28 mouse cellular contexts compared by ENCODE assay signal in genomic region chr10:54026101-54026500, GRCm38 (mm10). TPM values are rescaled to one million over a fixed set of nuclear protein-coding genes. Genes with fewer than 3 reads are reported as not detected.
DNase-seq lines count a peak whose midpoint lies in the region; ATAC-seq and TF ChIP-seq lines count a peak whose summit lies in the region.
"Had no signal": no experiment of that assay in that cellular context is flagged by ENCODE, and none has a peak within 500 bp of the region (broad histone marks: within the 10 kb centered on the region; RNA-seq: fewer than 3 reads in every experiment).

No protein-coding gene starts in this region.

- in situ Hi-C loops in CH12.LX (cut with MboI; ENCODE audit: low pct_ligation_motif_present, low pct_unique_long_range_greater_than_20kb, low sequenced_read_pairs), result no loop called here

- no peaks in the 10 kb centered on the region for H3K27me3 ChIP-seq in liver, embryonic 13.5 days
- H3K27me3 ChIP-seq in CH12.LX (replicated peaks), result no peaks in the 10 kb centered on the region
- no peaks in the 10 kb centered on the region for H3K27me3 ChIP-seq in liver, postnatal 0 days (ENCODE audit: insufficient read depth, low read length)
- no peaks in the 10 kb centered on the region for H3K27me3 ChIP-seq in forebrain, embryonic 14.5 days (replicated peaks; ENCODE audit: control insufficient read depth, insufficient read depth, low read length)
- H3K27me3 ChIP-seq: embryonic facial prominence, embryonic 13.5 days; forebrain, embryonic 13.5 days; heart, embryonic 13.5 days had no signal

- no peak for TF ChIP-seq EP300 in CH12.LX (IDR thresholded peaks at IDR 0.05; ENCODE audit: low read length)
- TF ChIP-seq EP300 in liver, postnatal 0 days (IDR thresholded peaks at IDR 0.05; ENCODE audit: low read depth), result peak; percentile 58; the same call in 1 of the 2 replicates

- no peak for TF ChIP-seq RAD21 in CH12.LX (IDR thresholded peaks at IDR 0.05; ENCODE audit: low read depth, low read length)

- WGBS in liver, embryonic 13.5 days (ENCODE audit: insufficient replicate concordance), result 54% methylated on average over 4 of the region's 4 CpGs
- 67% methylated on average over 4 of the region's 4 CpGs for WGBS in liver, postnatal 0 days (ENCODE audit: insufficient replicate concordance)
- 90% methylated on average over 4 of the region's 4 CpGs for WGBS in forebrain, embryonic 14.5 days

- ATAC-seq in liver, embryonic 13.5 days (ENCODE audit: low read depth), result peak; percentile 45; the same call in 1 of the 2 replicates
- no peak for ATAC-seq in liver, postnatal 0 days
- no peak for ATAC-seq in forebrain, embryonic 14.5 days
- ATAC-seq: forebrain, embryonic 13.5 days; forebrain, postnatal 0 days; hindbrain, postnatal 0 days had no signal

- peaks cover 30% of the 10 kb centered on the region for H3K4me1 ChIP-seq in liver, embryonic 13.5 days (replicated peaks)
- H3K4me1 ChIP-seq in CH12.LX (ENCODE audit: control insufficient read depth in 1 of 2, insufficient read depth in 2 of 2), result peaks cover 3 to 54% of the 10 kb centered on the region in 2 experiments; a peak in 3 of 4 replicates
- H3K4me1 ChIP-seq in liver, postnatal 0 days (ENCODE audit: insufficient read depth), result no peaks in the 10 kb centered on the region; the same call in 1 of the 2 replicates
- H3K4me1 ChIP-seq in forebrain, embryonic 14.5 days (ENCODE audit: control insufficient read depth, insufficient read depth, low read length), result no peaks in the 10 kb centered on the region
- H3K4me1 ChIP-seq: embryonic facial prominence, embryonic 10.5 days; embryonic facial prominence, embryonic 13.5 days; forebrain, embryonic 10.5 days; forebrain, embryonic 13.5 days had no signal

- TF ChIP-seq POLR2A in CH12.LX (IDR thresholded peaks at IDR 0.05; ENCODE audit: low read depth, low read length), result no peak

- H3K4me3 ChIP-seq in liver, embryonic 13.5 days (replicated peaks), result no peak overlapping the region
- no peak overlapping the region for H3K4me3 ChIP-seq in CH12.LX (replicated peaks in 1 of 3; ENCODE audit: low read depth in 2 of 3, low read length in 2 of 3, poor library complexity in 1 of 3)
- H3K4me3 ChIP-seq in liver, postnatal 0 days (ENCODE audit: low read depth, low read length), result no peak overlapping the region
- H3K4me3 ChIP-seq in forebrain, embryonic 14.5 days (ENCODE audit: low read depth, low read length), result no peak overlapping the region
- H3K4me3 ChIP-seq: embryonic facial prominence, embryonic 10.5 days; embryonic facial prominence, embryonic 13.5 days; forebrain, embryonic 10.5 days; forebrain, embryonic 13.5 days; gastrocnemius, adult 2 months; heart, embryonic 10.5 days; heart, embryonic 13.5 days had no signal

- no peak overlapping the region for H3K4me2 ChIP-seq in liver, embryonic 13.5 days
- H3K4me2 ChIP-seq in CH12.LX (ENCODE audit: insufficient read depth, low read depth, poor library complexity, severe bottlenecking), result peak overlapping the region; percentile 47
- H3K4me2 ChIP-seq in liver, postnatal 0 days (ENCODE audit: low read depth, low read length), result no peak overlapping the region
- H3K4me2 ChIP-seq in forebrain, embryonic 14.5 days (ENCODE audit: low read length), result no peak overlapping the region
- H3K4me2 ChIP-seq: embryonic facial prominence, embryonic 13.5 days; forebrain, embryonic 13.5 days; heart, embryonic 13.5 days; hindbrain, embryonic 14.5 days had no signal

- peaks cover 35% of the 10 kb centered on the region for H3K36me3 ChIP-seq in liver, embryonic 13.5 days
- H3K36me3 ChIP-seq in CH12.LX (replicated peaks in 1 of 2; ENCODE audit: control insufficient read depth in 1 of 2, insufficient read depth in 1 of 2, low read length in 1 of 2), result peaks cover 48 to 71% of the 10 kb centered on the region in 2 experiments
- H3K36me3 ChIP-seq in liver, postnatal 0 days (replicated peaks; ENCODE audit: insufficient read depth, low read length), result peaks cover 28% of the 10 kb centered on the region
- no peaks in the 10 kb centered on the region for H3K36me3 ChIP-seq in forebrain, embryonic 14.5 days (ENCODE audit: control insufficient read depth, insufficient read depth, low read length)
- H3K36me3 ChIP-seq: embryonic facial prominence, embryonic 10.5 days; embryonic facial prominence, embryonic 13.5 days; forebrain, embryonic 10.5 days had no signal

- no peak for TF ChIP-seq CTCF in CH12.LX (conservative IDR thresholded peaks at IDR 0.05 in 1 of 2, IDR thresholded peaks at IDR 0.05 in 1 of 2; ENCODE audit: low read depth in 2 of 2, low read length in 2 of 2)
- TF ChIP-seq CTCF in liver, postnatal 0 days (IDR thresholded peaks at IDR 0.05; ENCODE audit: low read depth), result no peak

- no peak for DNase-seq in liver, embryonic 13.5 days
- DNase-seq in liver (no peak), CH12.LX (ENCODE audit: extremely low read depth) (no peak)
- DNase-seq in liver, postnatal 0 days, result no peak
- no peak for DNase-seq in urinary bladder, adult 18-20 months (ENCODE audit: low spot score in 2 of 2)
- no peak for DNase-seq in forebrain, embryonic 14.5 days (ENCODE audit: low spot score)
- DNase-seq: adrenal gland, adult 2 months; adrenal gland, postnatal 14 days; B cell, adult 2 months; cerebellum, adult 11 months; cerebellum, adult 8-10 months; cerebellum, postnatal 10 days; cerebellum, postnatal 36 days; embryo, embryonic 11 days; forebrain, postnatal 0 days; gastrocnemius, adult 2 months; gastrocnemius, postnatal 14 days; heart, adult 11 months; heart, postnatal 14 days; heart, postnatal 4 days had no signal

- no peaks in the 10 kb centered on the region for H3K9me3 ChIP-seq in liver, embryonic 13.5 days (replicated peaks)
- peaks cover 7% of the 10 kb centered on the region for H3K9me3 ChIP-seq in CH12.LX (replicated peaks; ENCODE audit: low read length)
- no peaks in the 10 kb centered on the region for H3K9me3 ChIP-seq in liver, postnatal 0 days (ENCODE audit: low read length)
- no peaks in the 10 kb centered on the region for H3K9me3 ChIP-seq in forebrain, embryonic 14.5 days (replicated peaks; ENCODE audit: control insufficient read depth, low read length)
- H3K9me3 ChIP-seq: embryonic facial prominence, embryonic 10.5 days; embryonic facial prominence, embryonic 13.5 days; forebrain, embryonic 10.5 days; forebrain, embryonic 13.5 days; heart, embryonic 10.5 days; heart, embryonic 13.5 days had no signal

- dilution Hi-C loops in CH12.LX (cut with MboI; ENCODE audit: extremely low pct_ligation_motif_present, extremely low pct_unique_long_range_greater_than_20kb, low sequenced_read_pairs), result no loop called here

- 0 out of 2 replicates have a peak overlapping the region, but pooled peaks have one; percentile 13 for H3K9ac ChIP-seq in liver, embryonic 13.5 days
- peak overlapping the region; percentile 40 for H3K9ac ChIP-seq in CH12.LX (ENCODE audit: insufficient read depth, low read depth)
- H3K9ac ChIP-seq in liver, postnatal 0 days (replicated peaks), result no peak overlapping the region
- no peak overlapping the region for H3K9ac ChIP-seq in forebrain, embryonic 14.5 days (ENCODE audit: low read length)
- H3K9ac ChIP-seq: embryonic facial prominence, embryonic 13.5 days; forebrain, embryonic 13.5 days; forebrain, postnatal 0 days; heart, embryonic 13.5 days; hindbrain, embryonic 14.5 days had no signal

- H3K27ac ChIP-seq in liver, embryonic 13.5 days, result peak overlapping the region; percentile 34
- peak overlapping the region; percentile 98 for H3K27ac ChIP-seq in CH12.LX (ENCODE audit: insufficient read depth, low read depth)
- no peak overlapping the region for H3K27ac ChIP-seq in liver, postnatal 0 days (ENCODE audit: low read depth)
- H3K27ac ChIP-seq in forebrain, embryonic 14.5 days (ENCODE audit: low read depth, low read length), result no peak overlapping the region
- H3K27ac ChIP-seq: embryonic facial prominence, embryonic 10.5 days; embryonic facial prominence, embryonic 13.5 days; forebrain, embryonic 10.5 days; forebrain, embryonic 13.5 days; gastrocnemius, adult 2 months; heart, embryonic 10.5 days; hindbrain, embryonic 14.5 days; hindbrain, postnatal 0 days had no signal

- H3K79me2 ChIP-seq in CH12.LX (replicated peaks; ENCODE audit: control insufficient read depth, extremely low read depth, insufficient read depth, poor library complexity, severe bottlenecking), result peaks cover 58% of the 10 kb centered on the region

TF ChIP-seq in CH12.LX, 34 proteins besides CTCF, POLR2A, EP300 and RAD21:
- TF ChIP-seq SMC3 (IDR thresholded peaks at IDR 0.05; ENCODE audit: low read depth, low read length) (no peak), USF2 (conservative IDR thresholded peaks at IDR 0.05; ENCODE audit: low read depth, low read length) (no peak), RCOR1 (conservative IDR thresholded peaks at IDR 0.05; ENCODE audit: low read depth, low read length) (no peak), KAT2A (IDR thresholded peaks at IDR 0.05; ENCODE audit: insufficient replicate concordance, low read length) (no peak), MAX (IDR thresholded peaks at IDR 0.05; ENCODE audit: low read length) (no peak)
TF ChIP-seq in CH12.LX: peak in this region for 0.

RNA-seq across cellular contexts. Expression of gene Man1a, which starts 50.3 kb away (rescaled TPM):
- 8.2 and 11.2 TPM in 2 replicates for polyA plus RNA-seq in liver, embryonic 13.5 days (2015; fragmentation: Nextera tagmentation; extraction: Ambion mirVana)
- total RNA-seq in CH12.LX (2012; rRNA removed) (187 and 191 TPM in 2 replicates), CH12.LX (2014; rRNA removed) (211 and 215 TPM in 2 replicates)
- polyA plus RNA-seq in CH12.LX (2012; ENCODE audit: insufficient read length, low read depth), result 104 and 112 TPM in 2 replicates
- polyA plus RNA-seq in liver, postnatal 0 days (2015; fragmentation: Nextera tagmentation; extraction: Ambion mirVana), result 13.2 and 15.2 TPM in 2 replicates
- 2.0 and 2.5 TPM in 2 replicates for polyA plus RNA-seq in forebrain, embryonic 14.5 days (2014; fragmentation: Nextera tagmentation; extraction: Ambion mirVana)

Comparison
In these comparisons a context has a peak if more than half of its experiments do, and no peak if none do; other contexts are left out.
1. H3K27ac ChIP-seq: peak in liver, embryonic 13.5 days (single experiment) and CH12.LX (single experiment); none in liver, postnatal 0 days (single experiment) and forebrain, embryonic 14.5 days (single experiment).
2. H3K9ac ChIP-seq: peak in liver, embryonic 13.5 days (single experiment) and CH12.LX (single experiment); none in liver, postnatal 0 days (single experiment) and forebrain, embryonic 14.5 days (single experiment).